Mouse (Mus musculus) bone marrow, adult 2 months (tissue): Measurements from ENCODE around the gene Junb. TPM values are rescaled to one million over a fixed set of nuclear protein-coding genes. Genes with fewer than 3 reads are reported as not detected.
A peak's percentile ranks its signal among the peaks of the same experiment; 100 is the strongest.

ENCODE experiments used
- H3K27ac ChIP-seq: fragments of 200-500 bp; 2 replicates; pipeline ENCODE4 v1.5.1; 2012; ENCODE audit warnings: low read depth, mild to moderate bottlenecking, control low read depth, inconsistent platforms, low read length; ENCODE audit not compliant: control insufficient read depth, poor library complexity, insufficient read depth
- H3K4me1 ChIP-seq: fragments of 200-500 bp; 2 replicates; pipeline ENCODE4 v1.6.1; 2011; ENCODE audit warnings: low read length; ENCODE audit not compliant: control insufficient read depth, insufficient read depth
- H3K4me3 ChIP-seq: fragments of 200-500 bp; replicated peaks from 2 replicates; pipeline ENCODE3; 2011; ENCODE audit warnings: mild to moderate bottlenecking, low read depth, low read length, control low read depth; ENCODE audit not compliant: control insufficient read depth
- CTCF ChIP-seq: fragments of 200-500 bp; IDR thresholded peaks from 2 replicates; pipeline ENCODE4 v1.5.1; 2011; ENCODE audit warnings: low read length, control low read depth; ENCODE audit not compliant: control insufficient read depth, insufficient read depth
- POLR2A ChIP-seq: fragments of 200-500 bp; IDR thresholded peaks from 2 replicates; pipeline ENCODE4 v1.6.1; 2011; ENCODE audit warnings: low read depth, mild to moderate bottlenecking, control low read depth, low read length, borderline replicate concordance; ENCODE audit not compliant: control insufficient read depth
- WGBS: fragments of 180-500 bp; shearing (Covaris S2); methylation state at CpG from one replicate; pipeline ENCODE4 v1.1.7; 2018; 5-methylcytosine and 5-hydroxymethylcytosine counted together
- polyA plus RNA-seq: library from polyadenylated mRNA; stranded (reverse); fragments of >200 nt; gene quantifications from 2 replicates; pipeline ENCODE4 v1.2.4, GENCODE M21; 2011; ENCODE audit warnings: low replicate concordance; ENCODE audit not compliant: missing spikeins, insufficient read depth, insufficient read length

Junb gene
- polyA plus RNA-seq, 1 experiment, result 18.4 TPM

DNA sequence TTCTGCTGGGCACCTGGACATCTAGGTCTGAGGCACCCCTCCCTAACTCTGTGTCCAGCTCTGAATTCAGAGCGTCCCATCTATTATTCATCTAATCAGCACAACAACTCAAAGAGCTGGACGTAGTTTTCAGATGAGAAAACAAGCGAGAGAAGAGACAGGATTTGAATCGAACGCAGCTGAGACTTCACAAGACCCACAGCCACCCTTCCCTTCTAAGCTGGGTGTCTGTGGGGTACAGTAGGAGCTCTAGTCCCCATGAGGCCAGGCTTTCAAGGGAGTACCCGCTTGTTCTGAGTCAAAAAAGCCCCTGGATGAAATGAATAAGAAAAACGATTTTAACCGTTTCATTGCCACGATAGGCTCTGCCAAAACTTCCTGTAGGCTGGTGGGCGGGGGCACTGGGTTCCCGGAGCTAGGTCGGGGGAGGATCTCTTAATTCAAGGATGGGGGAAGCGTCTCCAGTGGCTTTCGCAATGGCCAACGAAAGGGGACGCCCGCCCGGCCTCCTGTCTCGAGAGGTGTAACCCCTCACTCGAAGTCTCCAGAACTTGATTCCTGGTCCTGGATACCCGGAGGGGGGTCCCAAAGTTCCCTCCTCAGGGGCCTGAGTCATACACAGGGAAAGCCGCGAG lies 6.6 kb upstream of the Junb start:
- Histone ChIP-seq H3K4me3 (peak overlapping the region; percentile 64), H3K4me1 (peaks cover 16% of the 10 kb centered on the region), H3K27ac (peak overlapping the region; percentile 88)
- no peak for TF ChIP-seq POLR2A
- WGBS, result 2% methylated on average over 23 of the region's 23 CpGs

DNA sequence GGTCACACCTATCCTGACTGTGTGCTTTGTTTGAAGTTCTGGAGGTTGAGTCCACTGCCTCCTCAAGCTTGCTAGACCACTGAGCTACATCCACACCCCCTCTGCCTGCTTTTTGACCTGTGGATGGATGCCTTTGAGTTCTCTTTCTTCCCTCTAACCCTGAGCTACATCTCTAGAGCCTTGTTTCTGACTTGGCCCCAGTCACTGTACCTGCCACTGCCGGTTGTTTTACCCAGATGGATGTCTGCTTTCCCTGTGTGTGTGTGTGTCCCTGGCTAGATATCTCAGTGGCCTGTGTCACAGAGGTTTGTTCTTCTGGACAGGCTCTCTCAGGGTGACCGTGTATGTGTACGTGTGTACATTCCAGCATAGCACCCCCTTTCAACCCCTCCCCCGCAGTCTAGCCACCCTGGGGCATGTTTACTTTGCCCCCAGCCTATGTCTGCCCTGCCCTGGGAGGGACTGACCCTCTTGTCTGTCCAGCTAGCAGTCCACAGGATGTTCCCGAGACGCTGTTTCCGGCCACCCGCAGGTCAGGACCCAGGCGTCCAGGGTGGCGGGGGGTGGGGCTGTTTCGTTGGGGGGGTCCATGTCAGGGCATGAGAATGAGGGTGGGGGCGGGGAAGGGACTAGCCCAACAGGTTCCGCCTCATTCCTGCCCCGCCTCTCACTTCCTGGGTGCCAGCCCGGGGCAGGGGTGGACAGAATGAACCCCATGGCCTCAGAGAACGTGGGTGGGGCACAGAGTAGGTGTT lies 6.0 kb upstream of the Junb start:
- WGBS, result 35% methylated on average over 16 of the region's 16 CpGs

DNA sequence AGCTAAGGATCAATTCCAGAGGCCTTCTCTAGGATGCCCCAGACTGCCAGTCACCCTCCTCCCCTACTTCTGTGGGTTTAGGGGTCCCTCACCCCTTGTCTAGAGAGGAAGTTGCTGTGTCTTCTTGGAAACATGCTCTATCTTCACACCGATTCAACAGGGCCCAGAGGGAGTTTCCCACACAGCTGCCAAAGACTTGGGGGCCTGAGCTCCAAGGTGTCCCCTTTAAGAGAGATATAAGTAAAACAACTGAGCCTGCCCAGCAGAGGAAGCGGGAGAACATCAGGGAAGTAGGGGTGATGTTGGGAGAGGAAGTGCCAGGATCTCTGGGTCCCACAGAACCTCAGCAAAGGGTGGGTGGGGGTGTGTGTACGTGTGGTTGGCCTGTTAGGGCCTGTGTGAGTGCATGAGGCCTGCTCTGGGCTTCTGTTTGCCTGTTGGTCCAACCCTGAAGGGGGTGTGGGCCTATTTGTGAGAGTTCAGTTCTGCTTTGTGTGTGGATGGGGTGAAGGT lies 4.0 kb upstream of the Junb start:
- 11% methylated on average over 3 of the region's 3 CpGs for WGBS
- peak overlapping the region; percentile 73 for H3K27ac ChIP-seq
- 0 out of 2 replicates have a peak, but pooled peaks have one; percentile 3 for TF ChIP-seq CTCF
- TF ChIP-seq POLR2A, result no peak
- peaks cover 16% of the 10 kb centered on the region for H3K4me1 ChIP-seq
- H3K4me3 ChIP-seq, result no peak overlapping the region

More for the DNA sequence above, 6.0 kb upstream of the Junb start:
- TF ChIP-seq POLR2A (no peak), CTCF (no peak)
- H3K27ac ChIP-seq, result peak overlapping the region; percentile 88
- H3K4me1 ChIP-seq, result peaks cover 16% of the 10 kb centered on the region
- no peak overlapping the region for H3K4me3 ChIP-seq

- peak overlapping the region; percentile 73 for H3K27ac ChIP-seq
- WGBS, result 25% methylated on average over 15 of the region's 15 CpGs
- peaks cover 16% of the 10 kb centered on the region for H3K4me1 ChIP-seq
- H3K4me3 ChIP-seq, result no peak overlapping the region
- TF ChIP-seq POLR2A (peak; percentile 6; the same call in 1 of the 2 replicates), CTCF (no peak)
Observed at GRCm38 (mm10) chr8:84981644-84982498, 3.4 kb upstream of the Junb start.

GRCm38 (mm10) chr8:84980622-84981358 lies 2.3 kb upstream of the Junb start:
- H3K27ac ChIP-seq, result peak overlapping the region; percentile 95
- peaks cover 14% of the 10 kb centered on the region for H3K4me1 ChIP-seq
- 27% methylated on average over 11 of the region's 11 CpGs for WGBS

DNA sequence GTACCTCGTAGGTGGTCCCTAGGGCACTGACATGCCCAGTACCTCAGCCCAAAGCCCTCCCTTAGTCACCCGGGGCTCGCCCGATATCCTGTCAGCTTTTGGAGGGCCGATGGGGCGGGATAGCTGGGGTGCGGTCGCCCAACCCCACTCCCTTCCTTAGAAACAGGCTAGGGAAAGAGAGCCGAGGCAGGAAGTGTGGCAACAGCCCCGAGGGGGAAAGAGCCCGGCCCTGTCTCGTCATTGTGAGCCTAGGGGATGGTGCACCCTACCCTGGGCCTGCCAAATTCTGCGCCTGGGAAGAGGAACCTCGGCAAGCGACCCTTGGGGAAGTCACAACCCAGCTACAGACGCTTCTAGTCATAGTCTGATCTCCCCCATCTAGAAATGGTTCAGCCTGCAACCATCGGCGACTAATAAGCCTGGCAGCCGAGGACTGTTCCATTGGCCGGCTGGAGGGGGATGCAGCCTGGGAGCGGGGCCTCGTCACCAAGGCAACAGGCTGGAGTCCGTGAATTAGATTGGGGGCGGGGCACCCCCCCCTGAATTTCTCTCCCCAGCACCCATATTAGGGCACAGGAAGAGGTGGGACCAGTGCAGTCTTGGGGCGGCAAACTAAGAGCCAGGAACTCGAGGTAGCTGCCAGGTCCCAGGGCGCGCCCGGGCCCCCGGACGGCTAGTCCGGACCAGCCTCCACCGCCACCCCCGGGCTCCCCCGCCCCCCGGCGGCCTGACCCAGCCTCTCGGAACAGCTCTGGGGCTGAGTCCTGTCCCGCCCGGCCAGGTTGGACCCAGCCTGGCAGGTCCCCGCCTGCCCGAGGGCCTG lies 1.3 kb upstream of the Junb start:
- WGBS, result 2% methylated on average over 42 of the region's 42 CpGs
- H3K4me1 ChIP-seq, result peaks cover 15% of the 10 kb centered on the region
- TF ChIP-seq POLR2A (peak; percentile 49; the same call in 1 of the 2 replicates), CTCF (no peak)
- H3K4me3 ChIP-seq, result peak overlapping the region; percentile 29
- H3K27ac ChIP-seq, result peak overlapping the region; percentile 95

More at GRCm38 (mm10) chr8:84980622-84981358, 2.3 kb upstream of the Junb start:
- no peak overlapping the region for H3K4me3 ChIP-seq
- TF ChIP-seq POLR2A (no peak), CTCF (no peak)
